Mouse (Mus musculus) hindbrain, embryonic 11.5 days (tissue): ENCODE data around the gene Pebp1. TPM values are rescaled to one million over a fixed set of nuclear protein-coding genes. Genes with fewer than 3 reads are reported as not detected.

Source experiments
- ATAC-seq: fragments of 200-750 bp; cut with Nextera tagmentation; 2 replicates; pipeline ENCODE4 v1.8.0; 2017; ENCODE audit warnings: mild to moderate bottlenecking, moderate TSS enrichment, moderate library complexity; ENCODE audit not compliant: low FRiP score
- DNase-seq: peaks from one replicate; pipeline ENCODE4 v3.0.0-alpha.2; 2015; ENCODE audit warnings: low spot score
- H3K27ac ChIP-seq: fragments of 300-500 bp; sonication (generic); 2 replicates; pipeline ENCODE4 v1.5.1; 2014; ENCODE audit warnings: mild to moderate bottlenecking, low read depth, low read length
- H3K27me3 ChIP-seq: fragments of 300-500 bp; sonication (generic); 2 replicates; pipeline ENCODE4 v1.6.1; 2014; ENCODE audit warnings: mild to moderate bottlenecking, low read length, moderate library complexity, mixed read lengths; ENCODE audit not compliant: control insufficient read depth, insufficient read depth
- H3K36me3 ChIP-seq: fragments of 300-500 bp; sonication (generic); 2 replicates; pipeline ENCODE4 v1.6.1; 2014; ENCODE audit warnings: mild to moderate bottlenecking, low read length, moderate library complexity, mixed read lengths; ENCODE audit not compliant: control insufficient read depth, insufficient read depth
- H3K4me1 ChIP-seq: fragments of 300-500 bp; sonication (generic); replicated peaks from 2 replicates; pipeline ENCODE4 v1.6.1; 2014; ENCODE audit warnings: low read length, mixed read lengths; ENCODE audit not compliant: control insufficient read depth, insufficient read depth
- H3K4me2 ChIP-seq: fragments of 300-500 bp; sonication (generic); replicated peaks from 2 replicates; pipeline ENCODE4 v1.6.1; 2014; ENCODE audit warnings: mild to moderate bottlenecking, low read depth, low read length
- H3K4me3 ChIP-seq: fragments of 300-500 bp; sonication (generic); 2 replicates; pipeline ENCODE4 v1.5.1; 2014; ENCODE audit warnings: low read depth, low read length
- H3K9ac ChIP-seq: fragments of 300-500 bp; sonication (generic); 2 replicates; pipeline ENCODE4 v1.6.1; 2014; ENCODE audit warnings: low read depth, low read length
- H3K9me3 ChIP-seq: fragments of 300-500 bp; sonication (generic); 2 replicates; pipeline ENCODE4 v1.6.1; 2016; ENCODE audit warnings: low read length; ENCODE audit not compliant: control insufficient read depth
- WGBS: fragments of 180-500 bp; shearing (Covaris S2); extraction: QIAGEN DNeasy Blood & Tissue Kit; methylation state at CpG from one replicate; pipeline ENCODE4 v1.1.7; 2014; 5-methylcytosine and 5-hydroxymethylcytosine counted together
- polyA plus RNA-seq: library from polyadenylated mRNA; unstranded; fragments of >200 nt; fragmentation: Nextera tagmentation; extraction: Ambion mirVana; gene quantifications from 2 replicates; pipeline ENCODE4 v1.2.1, GENCODE M21; 2014

Gene Pebp1
- polyA plus RNA-seq, 1 experiment from 2014 or later: 867 TPM

- DNase-seq: no peak
- Histone ChIP-seq H3K4me2 (no peak overlapping the region), H3K9ac (no peak overlapping the region), H3K9me3 (no peaks in the 10 kb centered on the region), H3K4me1 (peaks cover 5% of the 10 kb centered on the region; the same call in 1 of the 2 replicates), H3K27ac (no peak overlapping the region), H3K4me3 (no peak overlapping the region), H3K27me3 (no peaks in the 10 kb centered on the region), H3K36me3 (peaks cover 16% of the 10 kb centered on the region)
- no peak for ATAC-seq
- WGBS: 92% methylated on average over 10 of the region's 10 CpGs
Measured at GRCm38 (mm10) chr5:117281536-117281935, 5.9 kb downstream of the Pebp1 start.

- H3K9me3 ChIP-seq: no peaks in the 10 kb centered on the region
- ATAC-seq: no peak
- no peak overlapping the region for H3K9ac ChIP-seq
- DNase-seq: no peak
- no peaks in the 10 kb centered on the region for H3K4me1 ChIP-seq
- no peak overlapping the region for H3K4me2 ChIP-seq
- no peaks in the 10 kb centered on the region for H3K27me3 ChIP-seq
- no peak overlapping the region for H3K4me3 ChIP-seq
- H3K27ac ChIP-seq: no peak overlapping the region
- H3K36me3 ChIP-seq: peaks cover 15% of the 10 kb centered on the region
- 84% methylated on average over 4 of the region's 4 CpGs for WGBS
Measured at GRCm38 (mm10) chr5:117279669-117280050, 7.8 kb downstream of the Pebp1 start.

GRCm38 (mm10) chr5:117278809-117279668 is 8.4 kb downstream of the Pebp1 start:
- Histone ChIP-seq H3K4me2 (no peak overlapping the region), H3K9me3 (no peaks in the 10 kb centered on the region), H3K4me1 (no peaks in the 10 kb centered on the region), H3K27me3 (no peaks in the 10 kb centered on the region), H3K27ac (no peak overlapping the region), H3K9ac (no peak overlapping the region), H3K36me3 (peaks cover 11% of the 10 kb centered on the region), H3K4me3 (no peak overlapping the region)
- DNase-seq: no peak
- no peak for ATAC-seq
- 91% methylated on average over 15 of the region's 15 CpGs for WGBS

GRCm38 (mm10) chr5:117277784-117278183 is 9.6 kb downstream of the Pebp1 start:
- Histone ChIP-seq H3K4me1 (no peaks in the 10 kb centered on the region), H3K4me3 (no peak overlapping the region), H3K27me3 (no peaks in the 10 kb centered on the region), H3K9me3 (no peaks in the 10 kb centered on the region), H3K27ac (no peak overlapping the region), H3K4me2 (no peak overlapping the region), H3K36me3 (peaks cover 8% of the 10 kb centered on the region), H3K9ac (no peak overlapping the region)
- 92% methylated on average over 6 of the region's 6 CpGs for WGBS
- no peak for ATAC-seq
- DNase-seq: no peak

GRCm38 (mm10) chr5:117274817-117275216 is 12.6 kb downstream of the Pebp1 start:
- Histone ChIP-seq H3K4me2 (no peak overlapping the region), H3K9ac (no peak overlapping the region), H3K27me3 (no peaks in the 10 kb centered on the region), H3K4me1 (no peaks in the 10 kb centered on the region), H3K9me3 (no peaks in the 10 kb centered on the region), H3K4me3 (no peak overlapping the region), H3K27ac (no peak overlapping the region), H3K36me3 (no peaks in the 10 kb centered on the region)
- DNase-seq (peak; percentile 33), ATAC-seq (no peak)
- 74% methylated on average over 5 of the region's 5 CpGs for WGBS

- no peak overlapping the region for H3K4me2 ChIP-seq
- H3K27ac ChIP-seq: no peak overlapping the region
- H3K27me3 ChIP-seq: no peaks in the 10 kb centered on the region
- no peak overlapping the region for H3K4me3 ChIP-seq
- ATAC-seq: no peak
- no peaks in the 10 kb centered on the region for H3K4me1 ChIP-seq
- H3K9ac ChIP-seq: no peak overlapping the region
- H3K36me3 ChIP-seq: no peaks in the 10 kb centered on the region
- WGBS: 91% methylated on average over 14 of the region's 14 CpGs
- H3K9me3 ChIP-seq: no peaks in the 10 kb centered on the region
- DNase-seq: no peak
Measured at GRCm38 (mm10) chr5:117271945-117272344, 15.5 kb downstream of the Pebp1 start.

- Histone ChIP-seq H3K4me1 (no peaks in the 10 kb centered on the region), H3K27me3 (no peaks in the 10 kb centered on the region), H3K9me3 (no peaks in the 10 kb centered on the region), H3K27ac (no peak overlapping the region), H3K4me2 (no peak overlapping the region), H3K36me3 (no peaks in the 10 kb centered on the region), H3K4me3 (no peak overlapping the region), H3K9ac (no peak overlapping the region)
- DNase-seq (no peak), ATAC-seq (no peak)
- over 99% methylated on average over 12 of the region's 12 CpGs for WGBS
Measured at GRCm38 (mm10) chr5:117269395-117269794, 18.0 kb downstream of the Pebp1 start.

- WGBS: 37% methylated on average over 5 of the region's 5 CpGs
- H3K27me3 ChIP-seq: no peaks in the 10 kb centered on the region
- H3K9ac ChIP-seq: no peak overlapping the region
- no peak for ATAC-seq
- H3K4me3 ChIP-seq: no peak overlapping the region
- H3K4me1 ChIP-seq: no peaks in the 10 kb centered on the region
- H3K27ac ChIP-seq: no peak overlapping the region
- no peak for DNase-seq
- no peak overlapping the region for H3K4me2 ChIP-seq
- no peaks in the 10 kb centered on the region for H3K9me3 ChIP-seq
- no peaks in the 10 kb centered on the region for H3K36me3 ChIP-seq
Measured at GRCm38 (mm10) chr5:117268749-117269148, 18.7 kb downstream of the Pebp1 start.

GRCm38 (mm10) chr5:117267913-117268312 is 19.5 kb downstream of the Pebp1 start:
- H3K4me3 ChIP-seq: no peak overlapping the region
- no peaks in the 10 kb centered on the region for H3K9me3 ChIP-seq
- no peak overlapping the region for H3K4me2 ChIP-seq
- DNase-seq (no peak), ATAC-seq (no peak)
- no peaks in the 10 kb centered on the region for H3K4me1 ChIP-seq
- H3K27ac ChIP-seq: no peak overlapping the region
- 74% methylated on average over 14 of the region's 14 CpGs for WGBS
- no peaks in the 10 kb centered on the region for H3K36me3 ChIP-seq
- no peak overlapping the region for H3K9ac ChIP-seq
- H3K27me3 ChIP-seq: no peaks in the 10 kb centered on the region
